Mouse (Mus musculus) heart, embryonic 13.5 days (tissue): Measurements from ENCODE around the gene Arhgap24. TPM values are rescaled to one million over a fixed set of nuclear protein-coding genes. Genes with fewer than 3 reads are reported as not detected.

ENCODE experiments used
- ATAC-seq: fragments of 200-750 bp; cut with Nextera tagmentation; 2 replicates; pipeline ENCODE4 v1.8.0; 2017; ENCODE audit warnings: moderate TSS enrichment; ENCODE audit not compliant: insufficient number of reproducible peaks, low FRiP score, low TSS enrichment; ENCODE audit errors: extremely low read depth
- H3K27ac ChIP-seq: fragments of 300-500 bp; sonication (generic); replicated peaks from 2 replicates; pipeline ENCODE4 v1.5.1; 2015; ENCODE audit warnings: moderate library complexity, mild to moderate bottlenecking, inconsistent platforms
- H3K27me3 ChIP-seq: fragments of 300-500 bp; sonication (generic); replicated peaks from 2 replicates; pipeline ENCODE4 v1.6.1; 2015; ENCODE audit warnings: mild to moderate bottlenecking, inconsistent platforms
- H3K36me3 ChIP-seq: fragments of 300-500 bp; sonication (generic); 2 replicates; pipeline ENCODE4 v1.6.1; 2015; ENCODE audit warnings: mild to moderate bottlenecking, inconsistent platforms
- H3K4me1 ChIP-seq: fragments of 300-500 bp; sonication (generic); 2 replicates; pipeline ENCODE4 v1.6.1; 2015; ENCODE audit warnings: inconsistent platforms
- H3K4me2 ChIP-seq: fragments of 300-500 bp; sonication (generic); 2 replicates; pipeline ENCODE4 v1.6.1; 2015; ENCODE audit warnings: inconsistent platforms, mild to moderate bottlenecking, moderate library complexity
- H3K4me3 ChIP-seq: fragments of 300-500 bp; sonication (generic); 2 replicates; pipeline ENCODE4 v1.5.1; 2015; ENCODE audit warnings: moderate library complexity, mild to moderate bottlenecking, inconsistent platforms
- H3K9ac ChIP-seq: fragments of 300-500 bp; sonication (generic); 2 replicates; pipeline ENCODE4 v1.6.1; 2015; ENCODE audit warnings: inconsistent platforms, mild to moderate bottlenecking, moderate library complexity
- H3K9me3 ChIP-seq: fragments of 300-500 bp; sonication (generic); 2 replicates; pipeline ENCODE4 v1.6.1; 2016; ENCODE audit warnings: inconsistent platforms
- WGBS: fragments of 180-500 bp; shearing (Covaris S2); methylation state at CpG from one replicate; pipeline ENCODE4 v1.1.7; 2015; ENCODE audit warnings: mixed read lengths; 5-methylcytosine and 5-hydroxymethylcytosine counted together
- polyA plus RNA-seq: library from polyadenylated mRNA; unstranded; fragments of >200 nt; fragmentation: Nextera tagmentation; extraction: Ambion mirVana; gene quantifications from 2 replicates; pipeline ENCODE4 v1.2.1, GENCODE M21; 2015

Gene Arhgap24
- polyA plus RNA-seq, 1 experiment from 2014 or later, result 11.2 TPM

GRCm38 (mm10) chr5:102639782-102640559 is 158.8 kb downstream of the Arhgap24 start:
- 66% methylated on average over 7 of the region's 7 CpGs for WGBS
- no peaks in the 10 kb centered on the region for H3K4me1 ChIP-seq
- no peak overlapping the region for H3K27ac ChIP-seq
- ATAC-seq, result no peak
- H3K4me2 ChIP-seq, result no peak overlapping the region
- no peaks in the 10 kb centered on the region for H3K9me3 ChIP-seq
- H3K27me3 ChIP-seq, result no peaks in the 10 kb centered on the region
- H3K9ac ChIP-seq, result no peak overlapping the region
- no peaks in the 10 kb centered on the region for H3K36me3 ChIP-seq
- H3K4me3 ChIP-seq, result no peak overlapping the region

GRCm38 (mm10) chr5:102643364-102643763 is 162.2 kb downstream of the Arhgap24 start:
- H3K4me1 ChIP-seq, result no peaks in the 10 kb centered on the region
- H3K4me2 ChIP-seq, result no peak overlapping the region
- no peaks in the 10 kb centered on the region for H3K27me3 ChIP-seq
- WGBS, result 73% methylated on average over 7 of the region's 7 CpGs
- no peak for ATAC-seq
- H3K4me3 ChIP-seq, result no peak overlapping the region
- H3K9ac ChIP-seq, result no peak overlapping the region
- H3K9me3 ChIP-seq, result no peaks in the 10 kb centered on the region
- H3K36me3 ChIP-seq, result no peaks in the 10 kb centered on the region
- no peak overlapping the region for H3K27ac ChIP-seq

DNA sequence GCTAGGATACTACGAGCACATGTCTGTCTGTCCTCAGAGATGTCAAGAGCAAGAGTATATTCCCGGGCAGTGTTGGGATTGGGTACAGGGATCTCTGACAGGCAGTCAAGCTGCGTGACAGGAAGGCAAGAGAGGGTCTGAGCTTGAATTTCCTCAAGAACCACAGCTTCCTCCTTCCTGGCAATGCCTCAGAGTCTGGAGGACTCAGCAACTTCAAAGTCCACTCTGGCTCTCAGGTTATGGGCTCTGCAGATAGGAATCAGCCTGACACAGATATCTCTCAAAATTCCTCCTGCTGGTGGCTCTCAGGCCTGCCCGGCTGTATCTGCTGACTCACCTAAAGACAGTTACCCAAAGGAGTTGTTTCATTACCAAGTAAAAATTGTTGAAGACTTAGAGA is 162.6 kb downstream of the Arhgap24 start:
- Histone ChIP-seq H3K27ac (no peak overlapping the region), H3K27me3 (no peaks in the 10 kb centered on the region), H3K4me1 (no peaks in the 10 kb centered on the region), H3K4me2 (no peak overlapping the region), H3K9me3 (no peaks in the 10 kb centered on the region), H3K36me3 (no peaks in the 10 kb centered on the region), H3K9ac (no peak overlapping the region), H3K4me3 (no peak overlapping the region)
- ATAC-seq, result no peak
- 50% methylated on average over 4 of the region's 4 CpGs for WGBS

GRCm38 (mm10) chr5:102659061-102659460 is 177.9 kb downstream of the Arhgap24 start:
- no peak for ATAC-seq
- no peak overlapping the region for H3K4me2 ChIP-seq

DNA sequence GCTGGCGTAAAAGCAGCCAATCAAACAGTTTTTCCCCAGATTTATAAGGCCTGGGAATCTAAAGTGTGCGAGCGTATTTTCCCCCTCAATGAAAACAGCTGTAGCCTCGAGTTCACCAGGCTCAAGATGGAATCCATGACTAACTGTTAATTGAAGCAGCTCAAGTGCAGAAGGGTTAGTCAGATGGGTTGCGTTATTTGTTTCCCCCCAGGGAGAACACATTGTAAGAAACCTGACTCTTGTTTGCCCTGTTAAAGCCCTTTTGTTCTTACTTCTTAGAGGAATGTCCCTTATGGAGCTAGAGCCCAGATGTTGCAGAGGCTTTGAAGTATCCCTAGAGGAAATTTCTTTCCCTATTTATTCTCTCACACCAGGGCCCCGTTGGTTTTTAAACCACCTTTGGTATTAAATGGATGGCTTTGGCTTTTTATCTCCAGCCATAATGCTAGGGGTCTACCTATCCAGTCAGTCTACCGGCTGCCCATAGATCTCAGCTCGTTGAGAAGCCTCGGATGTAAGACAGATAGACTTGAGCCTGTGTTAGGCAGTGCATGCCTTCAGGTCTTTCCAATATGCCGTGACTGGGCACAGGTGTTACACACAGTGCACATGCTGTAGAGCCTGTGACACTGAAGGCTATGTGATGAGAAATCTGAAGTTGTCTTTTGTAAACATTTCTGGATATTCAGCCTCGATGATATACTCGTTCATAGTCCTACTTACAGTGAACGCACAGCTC is 184.0 kb downstream of the Arhgap24 start:
- WGBS, result 69% methylated on average over 13 of the region's 13 CpGs
- Histone ChIP-seq H3K9me3 (no peaks in the 10 kb centered on the region), H3K4me2 (no peak overlapping the region), H3K4me3 (no peak overlapping the region), H3K4me1 (no peaks in the 10 kb centered on the region), H3K36me3 (no peaks in the 10 kb centered on the region), H3K27ac (no peak overlapping the region), H3K9ac (no peak overlapping the region), H3K27me3 (no peaks in the 10 kb centered on the region)
- no peak for ATAC-seq

More at GRCm38 (mm10) chr5:102659061-102659460, 177.9 kb downstream of the Arhgap24 start:
- H3K9ac ChIP-seq, result no peak overlapping the region
- no peak overlapping the region for H3K27ac ChIP-seq
- H3K27me3 ChIP-seq, result no peaks in the 10 kb centered on the region
- H3K36me3 ChIP-seq, result no peaks in the 10 kb centered on the region
- peaks cover 10% of the 10 kb centered on the region; the same call in 1 of the 2 replicates for H3K4me1 ChIP-seq
- H3K9me3 ChIP-seq, result no peaks in the 10 kb centered on the region
- no peak overlapping the region for H3K4me3 ChIP-seq

DNA sequence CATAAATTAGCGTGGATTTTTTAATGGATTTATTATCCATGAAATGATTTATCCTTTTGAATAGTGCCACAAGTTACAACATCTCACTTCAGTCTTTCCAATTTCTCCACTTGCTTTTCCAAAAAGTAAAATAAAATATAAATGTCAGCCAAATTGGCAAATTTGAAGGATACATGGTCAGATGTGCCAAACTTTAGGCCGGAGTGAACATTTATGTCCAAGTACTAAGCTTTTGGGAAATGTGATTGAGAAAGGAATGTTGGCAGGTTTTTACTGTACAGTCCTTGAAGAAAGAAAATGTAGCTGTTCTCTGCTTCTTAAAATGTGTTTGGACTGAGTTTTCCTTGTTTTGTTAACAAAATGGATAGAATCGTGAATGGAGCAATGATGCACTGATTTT is 185.7 kb downstream of the Arhgap24 start:
- no peak overlapping the region for H3K4me2 ChIP-seq
- no peak for ATAC-seq
- no peaks in the 10 kb centered on the region for H3K9me3 ChIP-seq
- H3K36me3 ChIP-seq, result no peaks in the 10 kb centered on the region
- H3K27me3 ChIP-seq, result no peaks in the 10 kb centered on the region
- 77% methylated on average over 3 of the region's 3 CpGs for WGBS
- no peak overlapping the region for H3K27ac ChIP-seq
- no peak overlapping the region for H3K4me3 ChIP-seq
- H3K9ac ChIP-seq, result no peak overlapping the region
- no peaks in the 10 kb centered on the region for H3K4me1 ChIP-seq

DNA sequence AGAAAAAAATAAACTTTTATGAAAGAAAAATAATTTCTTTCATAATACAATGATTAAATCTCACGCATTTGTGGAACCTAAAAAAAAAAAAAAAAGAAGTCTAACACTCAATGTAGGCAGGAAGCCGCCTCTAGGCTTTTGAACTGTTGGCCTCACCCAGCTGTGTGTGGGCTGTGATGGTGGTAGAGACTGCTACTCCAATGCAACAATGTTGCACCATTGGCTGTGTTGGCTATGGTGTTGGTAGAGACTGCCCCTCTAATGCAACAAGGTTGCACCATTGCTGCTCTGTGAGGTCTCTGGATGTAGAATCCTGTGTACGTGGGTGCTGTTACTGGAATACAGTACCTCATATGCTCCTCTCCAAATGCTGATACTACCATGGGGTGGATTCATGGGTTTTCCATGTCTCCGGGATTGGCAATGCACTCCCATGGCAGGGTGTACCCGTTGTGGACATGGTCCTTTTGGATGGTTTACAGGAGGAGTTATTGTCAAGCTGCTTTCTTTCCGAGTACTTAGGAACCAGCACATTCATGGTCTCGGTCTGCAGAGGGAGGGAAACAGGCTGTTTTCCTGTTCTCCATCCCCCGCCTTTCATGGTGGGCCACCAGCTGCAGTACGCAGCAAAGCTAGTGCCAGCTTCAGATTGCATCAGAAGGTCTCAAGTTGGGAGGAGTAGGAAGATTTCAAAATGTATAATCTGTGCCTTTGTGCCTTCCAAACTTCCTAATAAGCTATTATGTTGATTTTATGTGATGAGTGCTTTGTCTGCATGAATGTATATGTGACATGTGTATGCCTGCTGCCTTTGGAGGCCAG is 186.8 kb downstream of the Arhgap24 start:
- no peak overlapping the region for H3K4me3 ChIP-seq
- no peaks in the 10 kb centered on the region for H3K4me1 ChIP-seq
- no peak overlapping the region for H3K4me2 ChIP-seq
- 80% methylated on average over 9 of the region's 9 CpGs for WGBS
- no peak for ATAC-seq
- H3K27me3 ChIP-seq, result no peaks in the 10 kb centered on the region
- no peak overlapping the region for H3K9ac ChIP-seq
- no peak overlapping the region for H3K27ac ChIP-seq
- H3K9me3 ChIP-seq, result no peaks in the 10 kb centered on the region
- no peaks in the 10 kb centered on the region for H3K36me3 ChIP-seq

GRCm38 (mm10) chr5:102670206-102670605 is 189.0 kb downstream of the Arhgap24 start:
- Histone ChIP-seq H3K4me2 (no peak overlapping the region), H3K9ac (no peak overlapping the region), H3K4me1 (no peaks in the 10 kb centered on the region), H3K27ac (no peak overlapping the region), H3K27me3 (no peaks in the 10 kb centered on the region), H3K4me3 (no peak overlapping the region), H3K36me3 (no peaks in the 10 kb centered on the region), H3K9me3 (no peaks in the 10 kb centered on the region)
- 44% methylated on average over 4 of the region's 4 CpGs for WGBS
- ATAC-seq, result no peak

DNA sequence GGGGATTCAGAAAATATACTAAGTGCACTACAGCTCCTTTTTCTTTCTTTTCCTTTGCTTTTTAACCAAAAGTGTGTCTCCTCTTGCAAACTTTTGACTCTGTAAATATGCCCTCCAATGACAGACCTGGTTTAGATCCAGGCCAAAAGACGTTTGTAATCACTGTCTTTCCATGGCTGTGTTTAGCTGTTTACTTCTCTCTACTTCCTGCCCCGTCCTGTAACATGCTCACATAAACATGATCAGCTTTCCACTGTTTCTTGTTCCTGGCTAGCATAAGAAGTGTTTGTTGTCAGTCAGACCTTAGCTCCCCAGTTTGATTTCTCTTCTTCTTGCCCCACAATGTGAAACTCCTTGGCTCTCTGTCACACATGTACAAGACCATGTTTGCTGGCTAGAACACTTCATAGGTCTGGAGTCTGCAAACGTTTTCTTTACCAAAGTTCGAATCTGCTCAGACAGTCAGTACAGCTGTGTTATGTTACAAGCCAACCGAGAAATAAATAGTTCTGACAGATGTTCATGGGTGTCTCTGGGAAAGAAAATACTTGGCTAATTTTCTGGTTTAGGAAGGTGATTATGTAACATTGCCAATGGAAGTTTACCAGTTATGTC is 189.6 kb downstream of the Arhgap24 start:
- ATAC-seq, result no peak
- Histone ChIP-seq H3K9ac (no peak overlapping the region), H3K4me3 (no peak overlapping the region), H3K4me2 (no peak overlapping the region), H3K4me1 (no peaks in the 10 kb centered on the region), H3K9me3 (no peaks in the 10 kb centered on the region), H3K36me3 (no peaks in the 10 kb centered on the region), H3K27ac (no peak overlapping the region), H3K27me3 (no peaks in the 10 kb centered on the region)
- 45% methylated on average over 5 of the region's 5 CpGs for WGBS

DNA sequence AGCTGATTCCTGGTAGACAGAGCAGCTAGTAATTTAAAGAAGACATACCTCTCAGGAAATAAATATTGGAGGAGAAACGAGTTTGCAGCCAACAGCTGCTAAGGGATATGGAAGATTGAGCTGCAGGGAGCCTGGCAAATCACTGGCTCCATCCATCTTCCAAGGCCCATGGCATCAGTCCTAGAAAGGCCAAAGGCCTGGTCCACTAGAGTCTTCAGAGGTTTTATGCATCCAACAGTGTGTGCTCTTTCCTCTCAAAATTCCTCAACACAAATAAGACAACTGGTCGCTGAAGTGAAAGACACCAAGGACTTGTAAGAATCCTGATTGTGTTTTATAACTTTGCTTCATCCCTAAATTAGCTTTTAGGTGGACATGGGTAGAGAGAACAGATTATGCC is 194.1 kb downstream of the Arhgap24 start:
- H3K9me3 ChIP-seq, result no peaks in the 10 kb centered on the region
- H3K4me1 ChIP-seq, result no peaks in the 10 kb centered on the region
- no peak for ATAC-seq
- H3K36me3 ChIP-seq, result no peaks in the 10 kb centered on the region
- no peak overlapping the region for H3K27ac ChIP-seq
- no peak overlapping the region for H3K4me2 ChIP-seq
- 72% methylated on average over 2 of the region's 2 CpGs for WGBS
- no peak overlapping the region for H3K4me3 ChIP-seq
- no peak overlapping the region for H3K9ac ChIP-seq
- H3K27me3 ChIP-seq, result no peaks in the 10 kb centered on the region

DNA sequence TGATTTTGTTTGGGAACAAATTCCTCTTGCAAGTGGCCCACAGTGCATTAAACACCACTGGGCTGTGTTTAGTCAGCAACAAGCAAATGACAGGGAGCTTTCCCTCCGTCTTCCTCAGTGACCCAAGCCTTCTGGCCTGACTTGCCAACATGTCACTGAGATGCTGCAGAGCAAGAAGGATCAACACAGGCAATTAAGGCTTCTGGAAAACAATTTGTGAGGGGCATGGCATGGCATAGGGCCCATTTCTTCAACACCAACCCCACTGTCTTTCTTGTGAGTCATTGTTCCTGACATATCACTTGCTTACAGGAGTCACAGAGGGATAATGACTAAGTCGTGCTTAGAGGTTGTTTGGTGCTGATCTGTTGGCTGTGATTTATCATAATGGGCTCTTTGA is 196.0 kb downstream of the Arhgap24 start:
- Histone ChIP-seq H3K36me3 (no peaks in the 10 kb centered on the region), H3K27ac (no peak overlapping the region), H3K4me3 (no peak overlapping the region), H3K27me3 (no peaks in the 10 kb centered on the region), H3K9me3 (no peaks in the 10 kb centered on the region), H3K9ac (no peak overlapping the region), H3K4me2 (no peak overlapping the region), H3K4me1 (no peaks in the 10 kb centered on the region)
- 45% methylated on average over 2 of the region's 2 CpGs for WGBS
- ATAC-seq, result no peak
